Mouse (Mus musculus) lung, postnatal 0 days (tissue): ENCODE measurements around the gene Mesp1.

ENCODE experiments used
- CTCF ChIP-seq: IDR thresholded peaks from 2 replicates; pipeline ENCODE4 v1.5.1; 2016; ENCODE audit warnings: antibody characterized with exemption, mild to moderate bottlenecking
- EP300 ChIP-seq: IDR thresholded peaks from 2 replicates; pipeline ENCODE4 v1.6.1; 2016; ENCODE audit warnings: antibody characterized with exemption, mild to moderate bottlenecking, control low read depth

- TF ChIP-seq CTCF (no peak), EP300 (no peak)
These were observed 49.5 kb downstream of the Mesp1 start for GRCm38 (mm10) chr7:79744051-79744450.
